Mouse (Mus musculus) kidney, embryonic 16.5 days (tissue): Measurements from ENCODE around the gene Stard13. TPM values are rescaled to one million over a fixed set of nuclear protein-coding genes. Genes with fewer than 3 reads are reported as not detected.

Source experiments
- ATAC-seq: fragments of 200-750 bp; cut with Nextera tagmentation; 2 replicates; pipeline ENCODE4 v1.8.0; 2017; ENCODE audit warnings: moderate TSS enrichment; ENCODE audit not compliant: low FRiP score, low TSS enrichment
- H3K27ac ChIP-seq: fragments of 300-500 bp; sonication (generic); 2 replicates; pipeline ENCODE4 v1.5.1; 2014; ENCODE audit warnings: low read length
- H3K27me3 ChIP-seq: fragments of 300-500 bp; sonication (generic); 2 replicates; pipeline ENCODE4 v1.6.1; 2014; ENCODE audit warnings: low read length, control low read depth, mixed read lengths; ENCODE audit not compliant: insufficient read depth
- H3K36me3 ChIP-seq: fragments of 300-500 bp; sonication (generic); 2 replicates; pipeline ENCODE4 v1.6.1; 2014; ENCODE audit warnings: low read length, control low read depth, mixed read lengths; ENCODE audit not compliant: insufficient read depth
- H3K4me1 ChIP-seq: fragments of 300-500 bp; sonication (generic); 2 replicates; pipeline ENCODE4 v1.6.1; 2014; ENCODE audit warnings: low read length, control low read depth, mixed read lengths; ENCODE audit not compliant: insufficient read depth
- H3K4me2 ChIP-seq: fragments of 300-500 bp; sonication (generic); replicated peaks from 2 replicates; pipeline ENCODE4 v1.6.1; 2014; ENCODE audit warnings: low read depth, low read length
- H3K4me3 ChIP-seq: fragments of 300-500 bp; sonication (generic); 2 replicates; pipeline ENCODE4 v1.5.1; 2014; ENCODE audit warnings: mild to moderate bottlenecking, low read length
- H3K9ac ChIP-seq: fragments of 300-500 bp; sonication (generic); replicated peaks from 2 replicates; pipeline ENCODE4 v1.6.1; 2014; ENCODE audit warnings: low read length
- H3K9me3 ChIP-seq: fragments of 300-500 bp; sonication (generic); 2 replicates; pipeline ENCODE4 v1.6.1; 2016; ENCODE audit warnings: low read length, control low read depth
- WGBS: fragments of 180-500 bp; shearing (Covaris S2); extraction: QIAGEN DNeasy Blood & Tissue Kit; methylation state at CpG from one replicate; pipeline ENCODE4 v1.1.7; 2014; 5-methylcytosine and 5-hydroxymethylcytosine counted together
- polyA plus RNA-seq: library from polyadenylated mRNA; unstranded; fragments of >200 nt; fragmentation: Nextera tagmentation; extraction: Ambion mirVana; gene quantifications from 2 replicates; pipeline ENCODE4 v1.2.1, GENCODE M21; 2015

Gene Stard13
- polyA plus RNA-seq, 1 experiment from 2014 or later = 12.2 TPM

DNA sequence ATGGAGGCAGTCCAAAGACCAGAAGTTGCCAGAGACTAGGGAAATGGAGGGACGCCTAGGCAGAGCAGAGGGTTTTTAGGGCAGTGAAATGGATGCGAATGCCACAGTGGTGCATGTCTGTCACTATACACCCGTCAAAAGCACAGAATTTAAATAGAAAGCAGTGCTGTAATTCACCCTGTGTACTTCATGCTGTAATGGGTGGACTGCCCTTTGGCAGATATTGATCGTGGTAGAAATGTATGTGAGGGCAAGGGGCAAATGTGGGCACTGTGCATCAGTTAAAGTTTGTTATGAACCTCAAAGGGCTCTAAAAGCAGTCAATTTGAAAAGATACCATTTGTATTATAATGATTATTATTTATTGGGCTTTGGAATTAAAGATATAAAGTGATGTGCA is 153.4 kb downstream of the Stard13 start:
- 85% methylated on average over 4 of the region's 4 CpGs for WGBS
- Histone ChIP-seq H3K9me3 (0 out of 2 replicates have a peak, but pooled peaks cover 3% of the 10 kb centered on the region), H3K36me3 (no peaks in the 10 kb centered on the region), H3K4me2 (no peak overlapping the region), H3K9ac (no peak overlapping the region), H3K27me3 (no peaks in the 10 kb centered on the region), H3K27ac (no peak overlapping the region), H3K4me3 (no peak overlapping the region), H3K4me1 (no peaks in the 10 kb centered on the region)
- no peak for ATAC-seq

DNA sequence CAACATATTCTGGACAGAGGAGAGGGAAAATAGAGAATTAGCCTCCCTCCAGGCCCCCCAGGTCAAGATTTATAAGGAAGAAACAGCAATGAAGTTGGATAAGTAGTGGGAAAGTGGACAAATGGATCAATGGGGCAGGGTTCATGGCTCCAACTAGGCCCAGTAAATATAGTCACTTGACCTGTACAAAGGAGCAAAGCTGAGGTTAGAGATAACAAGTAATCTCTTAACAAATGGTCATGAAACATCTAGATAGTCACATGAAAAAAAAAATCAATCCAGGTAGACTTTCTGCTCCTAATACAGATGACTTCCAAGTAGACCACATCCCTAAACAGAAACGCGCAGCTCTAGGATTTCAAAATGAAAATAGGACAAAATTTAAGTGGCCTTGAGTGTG is 155.7 kb downstream of the Stard13 start:
- no peak overlapping the region for H3K4me2 ChIP-seq
- H3K27ac ChIP-seq = no peak overlapping the region
- H3K27me3 ChIP-seq = no peaks in the 10 kb centered on the region
- WGBS = 99% methylated on average over 2 of the region's 2 CpGs
- H3K4me3 ChIP-seq = no peak overlapping the region
- 0 out of 2 replicates have a peak, but pooled peaks cover 3% of the 10 kb centered on the region for H3K9me3 ChIP-seq
- no peak for ATAC-seq
- no peaks in the 10 kb centered on the region for H3K4me1 ChIP-seq
- H3K9ac ChIP-seq = no peak overlapping the region
- no peaks in the 10 kb centered on the region for H3K36me3 ChIP-seq

DNA sequence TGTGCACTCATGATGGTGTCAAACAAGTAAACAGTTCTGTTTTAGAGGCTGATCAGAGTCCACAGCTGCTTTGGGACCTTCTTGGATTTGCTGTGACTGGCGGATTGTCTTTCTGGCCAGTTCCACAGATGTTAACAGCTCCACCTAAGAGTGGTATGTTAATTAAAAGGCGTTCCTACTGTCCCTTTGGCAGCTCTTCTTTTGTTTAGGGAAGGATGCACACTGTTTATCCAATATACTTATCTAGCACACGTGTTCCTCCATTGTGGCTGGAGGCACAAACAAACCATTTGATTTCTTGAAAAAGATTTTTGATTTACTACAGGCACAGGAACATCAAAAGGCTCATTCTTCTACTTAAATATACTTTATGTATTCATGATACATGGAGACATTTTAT is 156.7 kb downstream of the Stard13 start:
- no peak overlapping the region for H3K9ac ChIP-seq
- H3K4me2 ChIP-seq = no peak overlapping the region
- WGBS = 66% methylated on average over 3 of the region's 3 CpGs
- H3K4me3 ChIP-seq = no peak overlapping the region
- 0 out of 2 replicates have a peak, but pooled peaks cover 3% of the 10 kb centered on the region for H3K9me3 ChIP-seq
- H3K36me3 ChIP-seq = no peaks in the 10 kb centered on the region
- no peaks in the 10 kb centered on the region for H3K4me1 ChIP-seq
- H3K27me3 ChIP-seq = no peaks in the 10 kb centered on the region
- no peak overlapping the region for H3K27ac ChIP-seq
- ATAC-seq = no peak

DNA sequence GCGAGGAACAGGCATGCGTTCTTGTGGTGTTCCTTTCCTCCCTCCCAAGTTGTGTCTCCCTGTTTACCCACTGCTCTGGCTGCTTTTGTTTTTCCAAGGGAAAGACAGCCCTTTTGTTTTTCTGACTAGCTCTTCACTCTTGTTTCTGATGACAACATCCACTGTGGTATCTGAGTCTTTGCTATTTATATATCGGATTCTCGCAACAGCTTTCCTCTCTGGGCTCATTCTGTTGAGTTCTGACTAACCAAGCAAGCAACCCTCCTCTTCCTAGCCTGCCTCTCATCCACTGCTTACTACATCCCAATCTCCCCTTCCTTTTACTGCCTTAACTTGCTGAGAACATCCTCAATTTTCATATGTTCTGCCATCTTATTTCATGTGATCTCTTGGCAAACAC is 159.4 kb downstream of the Stard13 start:
- H3K36me3 ChIP-seq = no peaks in the 10 kb centered on the region
- no peak overlapping the region for H3K4me2 ChIP-seq
- WGBS = 85% methylated on average over 4 of the region's 4 CpGs
- H3K4me1 ChIP-seq = no peaks in the 10 kb centered on the region
- H3K27me3 ChIP-seq = no peaks in the 10 kb centered on the region
- no peak for ATAC-seq
- 0 out of 2 replicates have a peak, but pooled peaks cover 3% of the 10 kb centered on the region for H3K9me3 ChIP-seq
- H3K9ac ChIP-seq = no peak overlapping the region
- H3K4me3 ChIP-seq = no peak overlapping the region
- H3K27ac ChIP-seq = no peak overlapping the region

DNA sequence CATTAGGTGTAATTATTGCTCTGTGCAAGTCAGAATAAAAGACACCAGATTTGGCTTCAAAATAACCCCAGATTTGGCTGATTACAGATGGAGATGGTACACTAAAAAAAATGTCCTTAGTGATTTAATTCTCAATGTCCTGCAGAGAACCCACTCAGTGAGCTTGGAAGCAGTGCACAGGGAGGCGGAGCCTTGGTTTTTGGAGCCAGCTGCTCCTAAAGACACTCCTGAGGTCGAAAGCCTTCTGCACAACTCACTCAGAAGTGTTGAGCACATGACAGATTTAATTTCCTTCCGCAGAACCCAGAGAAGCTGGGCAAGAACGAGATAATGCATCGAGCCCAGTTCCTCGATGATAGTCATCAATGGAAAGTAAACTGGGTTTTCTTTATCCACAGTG is 162.2 kb downstream of the Stard13 start:
- Histone ChIP-seq H3K9me3 (0 out of 2 replicates have a peak, but pooled peaks cover 3% of the 10 kb centered on the region), H3K27ac (no peak overlapping the region), H3K9ac (no peak overlapping the region), H3K4me3 (no peak overlapping the region), H3K4me2 (no peak overlapping the region), H3K36me3 (no peaks in the 10 kb centered on the region), H3K4me1 (no peaks in the 10 kb centered on the region), H3K27me3 (no peaks in the 10 kb centered on the region)
- no peak for ATAC-seq
- WGBS = 64% methylated on average over 6 of the region's 6 CpGs

DNA sequence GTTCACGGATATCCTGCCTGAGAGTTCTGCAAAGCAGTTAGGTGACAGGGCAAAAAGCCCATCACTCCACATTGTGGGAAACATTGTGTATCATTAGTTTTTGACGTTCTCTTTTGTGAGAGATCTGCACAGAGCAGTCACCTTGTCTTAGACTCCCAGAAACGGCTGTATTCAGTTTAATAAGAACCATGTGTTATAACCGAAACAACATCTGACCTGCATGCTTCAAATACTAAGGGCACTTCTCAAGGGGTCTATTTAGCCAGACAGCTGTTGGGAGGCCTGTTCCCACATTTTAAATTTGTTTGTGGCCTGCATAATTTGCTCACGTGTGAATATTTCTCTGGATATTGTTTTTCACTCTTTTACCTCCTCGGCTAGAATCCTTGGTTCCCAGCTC is 162.7 kb downstream of the Stard13 start:
- Histone ChIP-seq H3K4me3 (no peak overlapping the region), H3K4me2 (no peak overlapping the region), H3K36me3 (no peaks in the 10 kb centered on the region), H3K9me3 (0 out of 2 replicates have a peak, but pooled peaks cover 3% of the 10 kb centered on the region), H3K4me1 (no peaks in the 10 kb centered on the region), H3K9ac (no peak overlapping the region), H3K27ac (no peak overlapping the region), H3K27me3 (no peaks in the 10 kb centered on the region)
- 72% methylated on average over 6 of the region's 6 CpGs for WGBS
- ATAC-seq = no peak

DNA sequence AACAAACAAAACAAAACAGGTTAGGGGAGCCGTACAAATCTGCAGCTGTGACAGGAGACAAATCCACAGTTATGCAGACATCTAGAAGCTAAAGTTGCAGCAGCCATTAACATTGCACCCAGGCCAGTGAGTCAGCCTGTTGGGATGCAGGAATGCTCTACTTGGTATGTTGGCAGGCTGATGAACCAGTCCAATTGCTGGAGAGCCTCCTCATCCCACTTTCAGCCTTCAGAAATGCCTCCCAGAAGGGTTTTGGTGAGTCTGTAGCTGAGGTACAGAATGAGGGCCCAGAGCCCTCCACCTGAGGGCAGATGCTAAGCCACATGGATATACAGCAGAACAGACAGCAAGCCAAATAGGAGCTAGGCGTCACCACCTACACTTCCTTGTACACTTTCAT is 164.1 kb downstream of the Stard13 start:
- H3K4me1 ChIP-seq = no peaks in the 10 kb centered on the region
- no peak for ATAC-seq
- H3K27me3 ChIP-seq = no peaks in the 10 kb centered on the region
- H3K4me2 ChIP-seq = no peak overlapping the region
- H3K9me3 ChIP-seq = no peaks in the 10 kb centered on the region
- H3K27ac ChIP-seq = no peak overlapping the region
- WGBS = 76% methylated on average over 2 of the region's 2 CpGs
- no peaks in the 10 kb centered on the region for H3K36me3 ChIP-seq
- H3K4me3 ChIP-seq = no peak overlapping the region
- H3K9ac ChIP-seq = no peak overlapping the region

DNA sequence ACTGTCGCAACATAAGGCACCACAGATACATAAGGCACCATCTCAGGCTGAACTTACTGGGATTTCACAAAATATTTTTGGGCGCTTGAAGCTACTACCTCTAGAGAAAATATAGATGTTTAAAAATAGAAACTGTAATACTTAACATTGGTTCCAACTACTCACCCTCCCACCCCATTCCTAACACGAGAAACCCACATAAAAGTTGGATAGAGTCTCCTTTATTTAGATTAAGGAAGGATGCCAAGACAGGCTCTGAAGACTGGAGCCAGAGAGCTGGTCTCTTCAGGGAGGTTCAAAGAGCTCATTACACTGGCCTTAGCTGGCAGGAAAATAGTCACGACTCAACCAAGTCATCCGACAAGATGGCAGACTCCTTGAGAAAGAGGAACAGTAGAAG is 167.6 kb downstream of the Stard13 start:
- H3K9me3 ChIP-seq = peaks cover 9% of the 10 kb centered on the region
- no peak overlapping the region for H3K27ac ChIP-seq
- H3K4me3 ChIP-seq = no peak overlapping the region
- H3K4me1 ChIP-seq = no peaks in the 10 kb centered on the region
- peaks cover 21% of the 10 kb centered on the region for H3K36me3 ChIP-seq
- ATAC-seq = no peak
- H3K27me3 ChIP-seq = no peaks in the 10 kb centered on the region
- no peak overlapping the region for H3K9ac ChIP-seq
- 73% methylated on average over 5 of the region's 5 CpGs for WGBS
- H3K4me2 ChIP-seq = no peak overlapping the region

DNA sequence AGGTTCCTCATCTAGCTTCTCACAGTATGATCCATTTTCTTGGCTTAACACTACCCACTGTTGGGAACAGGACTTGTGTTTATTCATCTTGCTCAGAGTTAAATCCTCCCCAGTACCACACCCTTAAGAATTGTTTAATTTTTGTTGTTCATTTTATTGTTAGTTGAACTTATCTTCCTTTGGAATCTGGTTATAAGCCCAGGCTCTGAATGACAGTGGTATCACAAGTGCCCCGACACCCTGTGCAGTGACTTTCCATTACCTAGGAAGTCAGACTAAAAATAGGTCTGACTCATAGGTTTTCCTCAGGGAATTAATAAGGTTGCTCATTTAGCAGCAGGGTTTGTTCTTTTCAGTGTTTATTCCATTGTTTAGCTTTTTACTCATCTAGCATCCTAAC is 168.4 kb downstream of the Stard13 start:
- Histone ChIP-seq H3K9ac (no peak overlapping the region), H3K4me3 (no peak overlapping the region), H3K4me1 (peaks cover 7% of the 10 kb centered on the region; the same call in 1 of the 2 replicates), H3K27ac (no peak overlapping the region), H3K36me3 (peaks cover 21% of the 10 kb centered on the region), H3K9me3 (peaks cover 9% of the 10 kb centered on the region), H3K4me2 (no peak overlapping the region), H3K27me3 (no peaks in the 10 kb centered on the region)
- 62% methylated on average over 1 of the region's 1 CpGs for WGBS
- ATAC-seq = no peak

DNA sequence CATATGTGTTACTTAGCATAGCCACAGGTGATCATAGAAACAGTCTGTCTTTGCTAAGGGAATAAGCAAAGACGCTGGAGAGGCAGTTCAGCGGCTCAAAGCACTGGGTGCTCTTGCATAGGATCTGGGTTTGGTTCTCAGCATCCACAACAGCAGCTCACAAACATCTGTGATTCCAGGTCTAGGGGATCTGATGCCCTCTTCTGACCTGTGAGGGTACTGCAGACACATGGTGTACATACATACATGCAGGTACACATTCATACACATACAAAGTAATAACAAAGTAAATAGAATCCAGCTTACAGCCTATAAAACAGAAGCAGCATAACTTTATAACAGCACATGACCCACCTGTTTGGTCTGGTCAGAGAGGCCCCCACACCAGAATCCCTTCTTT is 171.7 kb downstream of the Stard13 start:
- H3K4me1 ChIP-seq = peaks cover 14% of the 10 kb centered on the region
- H3K9me3 ChIP-seq = peaks cover 9% of the 10 kb centered on the region
- no peak overlapping the region for H3K27ac ChIP-seq
- no peak for ATAC-seq
- no peaks in the 10 kb centered on the region for H3K27me3 ChIP-seq
- peaks cover 21% of the 10 kb centered on the region for H3K36me3 ChIP-seq
- WGBS = 100% methylated on average over 2 of the region's 2 CpGs
- no peak overlapping the region for H3K9ac ChIP-seq
- H3K4me2 ChIP-seq = no peak overlapping the region
- H3K4me3 ChIP-seq = no peak overlapping the region
